Mouse (Mus musculus) cerebellum, postnatal 4 days (tissue): ENCODE results near the gene Pla2g6.

ENCODE experiments used
- DNase-seq, 2 experiments: peaks; one replicate each; pipeline ENCODE4 v3.0.0; 2022; ENCODE audit warnings: low spot score in 2 of 2, mixed read lengths in 1 of 2

The Pla2g6 gene

GRCm38 (mm10) chr15:79238036-79238435 is 90.2 kb downstream of the Pla2g6 start:
- DNase-seq = no peak
